Mouse (Mus musculus) C2C12 (cell line): ENCODE measurements around the gene Inhbe. TPM values are rescaled to one million over a fixed set of nuclear protein-coding genes. Genes with fewer than 3 reads are reported as not detected.
A peak's percentile ranks its signal among the peaks of the same experiment; 100 is the strongest.

Experiments
- H3K27me3 ChIP-seq: one replicate; pipeline ENCODE4 v1.6.1; 2011; ENCODE audit not compliant: control insufficient read depth, insufficient read depth, insufficient read length
- H3K36me3 ChIP-seq: one replicate; pipeline ENCODE4 v1.6.1; 2011; ENCODE audit not compliant: control insufficient read depth, insufficient read depth
- H3K4me3 ChIP-seq: one replicate; pipeline ENCODE4 v1.5.1; 2011; ENCODE audit warnings: mild to moderate bottlenecking, control low read depth; ENCODE audit not compliant: poor library complexity, insufficient read depth, severe bottlenecking
- H3K79me2 ChIP-seq: one replicate; pipeline ENCODE4 v1.6.1; 2011; ENCODE audit not compliant: control insufficient read depth, insufficient read depth
- H3K79me3 ChIP-seq: one replicate; pipeline ENCODE4 v1.6.1; 2011; ENCODE audit warnings: low read depth, control low read depth
- H3ac ChIP-seq: one replicate; pipeline ENCODE3; 2011; ENCODE audit warnings: low read depth; ENCODE audit not compliant: control insufficient read depth, insufficient read length
- CEBPB ChIP-seq: IDR thresholded peaks from one replicate; pipeline ENCODE4 v1.6.1; 2011; ENCODE audit warnings: low read depth, mild to moderate bottlenecking, control low read depth, moderate library complexity
- CTCF ChIP-seq: IDR thresholded peaks from one replicate; pipeline ENCODE4 v1.5.1; 2011; ENCODE audit not compliant: control insufficient read depth, insufficient read depth, insufficient read length
- FOSL1 ChIP-seq: IDR thresholded peaks from one replicate; pipeline ENCODE4 v1.8.0; 2011; ENCODE audit warnings: mild to moderate bottlenecking, low read length; ENCODE audit not compliant: poor library complexity, insufficient read depth, severe bottlenecking
- MAX ChIP-seq: IDR thresholded peaks from one replicate; pipeline ENCODE4 v1.6.1; 2011; ENCODE audit warnings: mild to moderate bottlenecking, control low read depth
- MYOD1 ChIP-seq: IDR thresholded peaks from one replicate; pipeline ENCODE4 v1.6.1; 2011; ENCODE audit warnings: low read depth; ENCODE audit not compliant: control insufficient read depth, insufficient read length
- MYOG ChIP-seq: IDR thresholded peaks from one replicate; pipeline ENCODE4 v1.6.1; 2011; ENCODE audit not compliant: control insufficient read depth, insufficient read length; ENCODE audit errors: extremely low read depth
- USF1 ChIP-seq: IDR thresholded peaks from one replicate; pipeline ENCODE4 v1.6.1; 2011; ENCODE audit warnings: low read depth, mild to moderate bottlenecking, control low read depth, moderate library complexity
- polyA plus RNA-seq: library from polyadenylated mRNA; unstranded; fragments of >200 nt; fragmentation: generic; extraction: Trizol; gene quantifications from one replicate; pipeline ENCODE4 v1.2.1, GENCODE M21; 2012; ENCODE audit warnings: missing spikeins

The Inhbe gene
- polyA plus RNA-seq, 1 experiment, result not detected

DNA sequence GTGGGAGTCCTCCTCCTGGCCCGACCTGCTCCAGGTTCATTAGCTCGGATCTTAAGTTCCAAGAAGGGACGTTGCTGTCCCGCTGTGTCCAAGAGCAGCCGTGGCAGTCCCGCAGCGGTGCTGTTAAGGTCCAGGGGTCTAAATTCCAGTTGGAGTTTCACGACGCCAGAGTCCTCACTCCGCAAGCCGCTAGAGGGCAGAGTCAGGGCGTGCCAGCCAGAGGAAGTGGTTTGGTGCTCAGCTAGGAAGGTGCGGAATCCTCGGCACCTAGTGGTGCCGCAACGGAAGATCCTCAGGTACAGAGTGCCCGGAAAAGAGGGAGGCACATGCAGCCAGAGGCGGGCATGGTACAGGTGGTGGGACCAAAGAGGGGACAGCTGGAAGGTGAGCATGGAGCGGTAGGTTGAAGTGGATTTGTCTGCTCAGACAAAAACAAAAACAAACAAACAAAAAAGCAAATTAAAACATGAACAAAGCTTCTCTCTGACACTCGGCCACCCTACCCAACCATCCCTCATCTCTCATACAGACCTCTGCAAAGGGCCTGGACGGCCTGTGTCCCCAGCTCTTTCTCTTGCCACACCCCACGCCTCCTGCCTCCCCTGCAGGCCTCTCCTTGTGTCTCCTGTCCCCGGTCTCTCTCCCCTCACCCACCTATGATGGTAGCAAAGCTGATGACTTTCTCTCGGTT is 3.5 kb downstream of the Inhbe start:
- no peaks in the 10 kb centered on the region for H3K79me2 ChIP-seq
- H3K79me3 ChIP-seq, result no peaks in the 10 kb centered on the region
- H3K27me3 ChIP-seq, result peaks cover 7% of the 10 kb centered on the region
- no peak overlapping the region for H3K4me3 ChIP-seq
- no peaks in the 10 kb centered on the region for H3K36me3 ChIP-seq
- no peak for TF ChIP-seq MAX
- peak; percentile 73 for TF ChIP-seq CTCF
- H3ac ChIP-seq, result no peak overlapping the region

DNA sequence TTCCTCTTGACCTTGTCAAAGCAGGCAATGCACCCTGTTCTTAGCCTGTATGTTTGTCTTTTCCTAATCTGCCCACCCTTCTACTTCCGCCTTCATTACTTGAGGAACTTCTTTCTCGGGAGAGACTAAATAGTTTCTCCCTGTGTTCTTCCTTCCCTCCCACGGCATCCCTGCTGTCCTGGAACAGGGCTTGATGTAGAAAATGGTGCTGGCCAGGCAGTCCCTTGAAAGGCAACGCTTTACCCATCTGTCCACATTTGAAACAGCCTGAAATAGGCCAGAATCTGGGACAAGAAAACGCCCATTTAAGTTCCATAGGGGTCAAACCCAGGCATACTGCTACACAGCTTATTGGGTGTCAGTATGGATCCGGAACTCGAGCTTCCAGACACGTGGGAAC is 4.4 kb downstream of the Inhbe start:
- TF ChIP-seq FOSL1 (no peak), USF1 (no peak), CTCF (no peak), CEBPB (no peak), MAX (no peak), MYOG (no peak), MYOD1 (no peak)
- peaks cover 3% of the 10 kb centered on the region for H3K27me3 ChIP-seq

DNA sequence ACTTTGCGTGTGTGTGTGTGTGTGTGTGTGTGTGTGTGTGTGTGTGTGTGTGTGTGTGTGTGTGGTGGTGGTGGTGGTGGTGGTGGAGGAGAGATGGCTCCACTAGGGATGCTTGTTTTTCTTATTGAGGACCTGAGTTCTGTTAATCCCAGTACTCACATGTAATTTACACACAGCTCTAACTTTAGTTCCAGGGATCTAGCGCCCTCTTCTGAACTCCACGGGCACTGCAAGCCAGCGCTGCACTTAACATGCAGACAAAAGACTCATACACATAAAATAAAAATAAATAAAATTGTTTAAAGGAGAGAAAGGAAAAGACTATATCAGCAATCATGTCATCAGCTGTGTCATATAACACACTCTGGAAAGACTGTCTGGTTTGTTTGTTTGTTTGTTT is 5.3 kb downstream of the Inhbe start:
- Histone ChIP-seq H3K79me2 (no peaks in the 10 kb centered on the region), H3ac (no peak overlapping the region), H3K36me3 (no peaks in the 10 kb centered on the region), H3K79me3 (no peaks in the 10 kb centered on the region), H3K4me3 (no peak overlapping the region), H3K27me3 (peaks cover 3% of the 10 kb centered on the region)
- TF ChIP-seq MYOG, result no peak
- no peak for TF ChIP-seq MYOD1

More for the DNA sequence above, 4.4 kb downstream of the Inhbe start:
- no peaks in the 10 kb centered on the region for H3K36me3 ChIP-seq
- H3ac ChIP-seq, result no peak overlapping the region
- no peak overlapping the region for H3K4me3 ChIP-seq
- no peaks in the 10 kb centered on the region for H3K79me3 ChIP-seq
- H3K79me2 ChIP-seq, result no peaks in the 10 kb centered on the region

DNA sequence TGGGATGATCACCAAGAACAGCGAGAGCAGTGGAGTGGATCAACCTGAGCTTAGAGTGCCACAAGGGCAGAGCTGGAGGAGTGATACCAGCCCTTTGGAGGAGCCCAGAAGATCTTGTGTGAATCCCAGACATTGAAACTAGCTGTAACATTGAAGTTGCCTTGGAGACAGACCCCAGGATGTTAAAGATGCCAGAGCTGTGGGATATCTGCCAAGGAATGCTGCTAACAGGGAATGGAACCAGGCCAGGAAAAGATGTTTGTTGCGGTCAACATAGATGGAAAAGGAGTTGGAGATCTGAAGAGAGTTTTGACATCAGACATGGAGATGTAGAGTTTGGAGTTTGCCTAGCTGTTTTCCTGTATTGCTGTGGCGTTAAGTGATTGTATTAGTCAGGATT is 8.0 kb downstream of the Inhbe start:
- Histone ChIP-seq H3K27me3 (no peaks in the 10 kb centered on the region), H3K79me3 (no peaks in the 10 kb centered on the region), H3K4me3 (no peak overlapping the region), H3K36me3 (no peaks in the 10 kb centered on the region), H3ac (no peak overlapping the region), H3K79me2 (no peaks in the 10 kb centered on the region)
- no peak for TF ChIP-seq FOSL1
- no peak for TF ChIP-seq CEBPB

DNA sequence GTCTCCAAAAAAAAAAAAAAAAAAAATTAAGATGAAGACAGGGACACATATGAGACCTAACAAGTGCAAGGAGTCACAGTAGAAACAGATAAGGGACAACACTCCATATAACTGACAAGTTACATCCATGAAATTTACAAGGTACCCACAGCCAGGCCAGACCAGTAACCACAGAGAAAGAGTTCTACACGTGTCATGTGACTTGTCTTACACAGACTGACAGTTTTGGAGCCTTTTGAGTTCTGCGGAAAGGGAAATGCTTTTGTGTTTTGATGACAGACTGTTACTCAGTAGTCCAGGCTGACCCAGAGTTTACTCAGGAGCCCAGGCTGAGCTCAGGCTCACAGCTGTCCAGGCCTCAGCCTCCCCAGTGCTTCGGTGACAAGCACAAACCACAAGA is 11.2 kb downstream of the Inhbe start:
- no peak overlapping the region for H3ac ChIP-seq
- no peaks in the 10 kb centered on the region for H3K79me3 ChIP-seq
- TF ChIP-seq FOSL1 (no peak), USF1 (peak; percentile 26), MYOD1 (no peak), CTCF (no peak), MYOG (no peak), CEBPB (no peak)
- no peaks in the 10 kb centered on the region for H3K79me2 ChIP-seq
- H3K27me3 ChIP-seq, result no peaks in the 10 kb centered on the region
- no peaks in the 10 kb centered on the region for H3K36me3 ChIP-seq
- no peak overlapping the region for H3K4me3 ChIP-seq

DNA sequence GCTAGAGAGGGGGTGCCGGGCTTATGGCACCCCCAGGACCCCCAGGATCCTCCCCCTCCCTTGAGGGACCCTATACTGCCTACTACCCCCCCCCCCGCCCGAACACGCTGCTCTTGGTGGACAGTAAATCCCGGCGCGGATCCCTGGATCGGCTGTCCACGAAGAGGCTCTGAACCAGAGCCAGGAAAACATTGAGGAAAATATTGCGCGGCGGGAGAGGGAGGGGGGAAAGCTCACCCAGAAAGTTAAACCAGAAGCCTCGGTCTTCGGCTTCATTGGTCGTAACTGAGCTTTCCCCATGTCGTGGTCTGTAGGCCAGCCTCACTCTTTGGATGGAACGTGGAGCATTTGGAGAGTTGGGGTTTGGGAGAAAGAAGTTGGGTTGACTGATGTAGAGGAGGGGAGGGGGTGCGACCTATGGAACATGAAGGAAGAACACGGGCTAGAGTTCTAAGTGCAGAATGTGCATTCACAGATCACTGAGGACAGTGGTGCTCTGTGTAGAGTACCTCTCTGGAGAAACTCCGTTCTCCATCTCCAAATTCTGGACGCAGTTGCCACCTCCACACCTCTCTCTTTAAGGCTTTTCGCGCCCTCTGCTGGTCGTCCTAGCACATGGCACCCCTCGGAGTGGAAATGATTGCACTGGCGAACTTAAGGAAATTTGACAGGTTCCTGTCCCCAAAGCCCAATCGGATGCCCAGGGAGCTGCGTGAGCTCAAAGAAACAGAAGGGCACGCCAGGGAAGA is 12.1 kb downstream of the Inhbe start, which contains the start of gene Gli1:
TSS of gene Gli1 (minus strand) at position 84 of the 749 bp plus-strand sequence.
- Histone ChIP-seq H3K79me3 (no peaks in the 10 kb centered on the region), H3K79me2 (no peaks in the 10 kb centered on the region), H3K27me3 (no peaks in the 10 kb centered on the region), H3K4me3 (peak within 1 kb of the TSS; percentile 32), H3ac (peak within 1 kb of the TSS; percentile 28), H3K36me3 (no peaks in the 10 kb centered on the region)
- peak; percentile 73 for TF ChIP-seq CTCF
- TF ChIP-seq MYOD1, result no peak
- TF ChIP-seq MAX, result peak; percentile 79
